Comparison of ENCODE assay signal across 12 mouse cellular contexts in the genomic region with DNA sequence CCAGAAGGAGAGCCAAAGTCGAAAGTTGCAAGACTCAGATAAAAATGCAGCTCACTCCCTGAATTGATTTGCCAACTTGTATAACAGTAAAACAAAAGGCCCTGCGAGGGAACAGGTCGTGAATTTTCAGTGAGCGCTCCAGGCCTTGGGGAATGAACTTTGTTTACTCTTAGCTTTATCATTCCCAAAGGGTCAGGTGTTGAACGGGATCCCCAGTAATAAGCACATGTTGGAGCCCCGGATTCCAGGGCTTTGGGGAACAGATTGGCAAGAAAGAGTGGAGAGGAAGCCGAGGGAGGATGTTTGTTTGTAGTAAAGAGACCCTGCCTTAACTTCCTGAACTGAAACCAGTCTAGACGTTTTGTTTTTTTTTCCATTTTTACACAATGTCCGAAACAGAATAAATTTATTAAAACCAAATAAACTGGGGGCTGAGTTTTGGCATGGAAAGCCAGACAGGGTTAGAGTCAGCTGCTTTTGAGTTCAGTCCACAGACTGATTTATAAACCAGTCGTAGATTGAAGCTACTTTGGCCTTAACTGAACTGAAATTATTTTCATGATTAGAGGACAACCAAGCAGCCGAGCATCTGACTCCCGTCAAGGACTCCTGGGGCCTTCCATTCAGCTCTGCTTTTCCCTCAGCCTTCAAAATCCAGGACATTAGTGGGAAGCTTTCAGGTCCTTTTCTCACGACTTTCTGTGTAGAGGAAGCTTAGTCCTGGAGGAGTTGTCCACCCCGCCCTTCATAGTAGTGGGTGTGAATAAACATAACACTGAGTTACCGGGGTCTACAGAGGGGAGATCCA. TPM values are rescaled to one million over a fixed set of nuclear protein-coding genes. Genes with fewer than 3 reads are reported as not detected.
DNase-seq lines count a peak whose midpoint lies in the region; ATAC-seq and TF ChIP-seq lines count a peak whose summit lies in the region.
"Had no signal": no experiment of that assay in that cellular context is flagged by ENCODE, and none has a peak within 500 bp of the region (broad histone marks: within the 10 kb centered on the region; RNA-seq: fewer than 3 reads in every experiment).

No protein-coding gene starts in this region.

- no peaks in the 10 kb centered on the region for H3K27me3 ChIP-seq in liver, adult 2 months (ENCODE audit: control insufficient read depth, insufficient read depth, low read length)
- no peaks in the 10 kb centered on the region for H3K27me3 ChIP-seq in liver, embryonic 12.5 days (replicated peaks)
- no peaks in the 10 kb centered on the region for H3K27me3 ChIP-seq in heart, embryonic 10.5 days (ENCODE audit: insufficient read depth, poor library complexity, severe bottlenecking)
- H3K27me3 ChIP-seq in kidney, embryonic 15.5 days, result no peaks in the 10 kb centered on the region
- no peaks in the 10 kb centered on the region for H3K27me3 ChIP-seq in small intestine, adult 2 months (ENCODE audit: control insufficient read depth, insufficient read depth, low read length)

- no peak overlapping the region for H3K4me2 ChIP-seq in liver, embryonic 12.5 days
- no peak overlapping the region for H3K4me2 ChIP-seq in kidney, embryonic 15.5 days

- 51% methylated on average over 15 of the region's 15 CpGs for WGBS in liver, adult 2 months
- 51% methylated on average over 15 of the region's 15 CpGs for WGBS in liver, embryonic 12.5 days (ENCODE audit: insufficient replicate concordance)
- WGBS in heart, embryonic 10.5 days, result 55% methylated on average over 15 of the region's 15 CpGs
- WGBS in kidney, embryonic 15.5 days, result 29% methylated on average over 15 of the region's 15 CpGs
- WGBS in small intestine, adult 2 months, result 36% methylated on average over 15 of the region's 15 CpGs

- TF ChIP-seq CTCF in liver, adult 2 months (IDR thresholded peaks at IDR 0.05; ENCODE audit: low read depth, low read length), result no peak
- TF ChIP-seq CTCF in small intestine, adult 2 months (IDR thresholded peaks at IDR 0.05; ENCODE audit: extremely low read depth, insufficient read length, insufficient replicate concordance, low read depth, low read length), result no peak

- ATAC-seq in liver, embryonic 12.5 days, result no peak
- peak; percentile 59 for ATAC-seq in kidney, embryonic 15.5 days (replicated peaks; ENCODE audit: low FRiP score)

- H3K9me3 ChIP-seq in liver, embryonic 12.5 days (replicated peaks), result no peaks in the 10 kb centered on the region
- H3K9me3 ChIP-seq in heart, embryonic 10.5 days, result no peaks in the 10 kb centered on the region
- H3K9me3 ChIP-seq in kidney, embryonic 15.5 days (replicated peaks), result no peaks in the 10 kb centered on the region

- no peaks in the 10 kb centered on the region for H3K79me2 ChIP-seq in liver, adult 2 months (ENCODE audit: control insufficient read depth, insufficient read depth, low read length)

- H3K4me3 ChIP-seq in liver, adult 2 months (ENCODE audit: insufficient read depth, low read depth, low read length), result no peak overlapping the region
- no peak overlapping the region for H3K4me3 ChIP-seq in liver, embryonic 12.5 days
- H3K4me3 ChIP-seq in heart, embryonic 10.5 days, result no peak overlapping the region
- no peak overlapping the region for H3K4me3 ChIP-seq in kidney, embryonic 15.5 days (replicated peaks)
- H3K4me3 ChIP-seq in small intestine, adult 2 months (ENCODE audit: low read depth, low read length), result no peak overlapping the region
- H3K4me3 ChIP-seq: erythroblast, embryonic 14.5 days had no signal

- H3K9ac ChIP-seq in liver, adult 2 months (ENCODE audit: low read depth, low read length), result no peak overlapping the region
- no peak overlapping the region for H3K9ac ChIP-seq in liver, embryonic 12.5 days
- no peak overlapping the region for H3K9ac ChIP-seq in kidney, embryonic 15.5 days

- no peak for DNase-seq in liver, adult 2 months (ENCODE audit: extremely low read depth, low read depth, low spot score)
- DNase-seq in heart, embryonic 10.5 days (ENCODE audit: low spot score), result no peak
- DNase-seq in frontal cortex, postnatal 36 days (ENCODE audit: low spot score in 2 of 2), result no peak
- no peak for DNase-seq in right cerebral cortex, postnatal 10 days (ENCODE audit: low spot score in 2 of 2)
- no peak for DNase-seq in cerebellum, postnatal 4 days (ENCODE audit: low spot score in 2 of 2)
- DNase-seq: right cerebral cortex, postnatal 14 days had no signal

- TF ChIP-seq POLR2A in liver, adult 2 months (IDR thresholded peaks at IDR 0.05; ENCODE audit: extremely low read depth, insufficient read depth, low read length), result no peak
- no peak for TF ChIP-seq POLR2A in small intestine, adult 2 months (IDR thresholded peaks at IDR 0.05; ENCODE audit: low read depth, low read length)

- H3K27ac ChIP-seq in liver, adult 2 months (replicated peaks; ENCODE audit: insufficient read depth, low read depth, low read length), result peak overlapping the region; percentile 63
- H3K27ac ChIP-seq in liver, embryonic 12.5 days, result no peak overlapping the region
- peak overlapping the region; percentile 62 for H3K27ac ChIP-seq in heart, embryonic 10.5 days
- peak overlapping the region; percentile 81 for H3K27ac ChIP-seq in kidney, embryonic 15.5 days
- peak overlapping the region; percentile 65 for H3K27ac ChIP-seq in small intestine, adult 2 months (ENCODE audit: insufficient read depth, low read depth, low read length)

- H3K36me3 ChIP-seq in liver, adult 2 months (ENCODE audit: control insufficient read depth, insufficient read depth, low read length), result no peaks in the 10 kb centered on the region
- H3K36me3 ChIP-seq in liver, embryonic 12.5 days, result no peaks in the 10 kb centered on the region
- no peaks in the 10 kb centered on the region for H3K36me3 ChIP-seq in heart, embryonic 10.5 days
- no peaks in the 10 kb centered on the region for H3K36me3 ChIP-seq in kidney, embryonic 15.5 days
- H3K36me3 ChIP-seq in small intestine, adult 2 months (ENCODE audit: control insufficient read depth, insufficient read depth, low read length), result no peaks in the 10 kb centered on the region

- H3K4me1 ChIP-seq in liver, adult 2 months (ENCODE audit: control insufficient read depth, insufficient read depth, low read length), result peaks cover 2% of the 10 kb centered on the region
- peaks cover 18% of the 10 kb centered on the region for H3K4me1 ChIP-seq in liver, embryonic 12.5 days
- H3K4me1 ChIP-seq in heart, embryonic 10.5 days, result peaks cover 30% of the 10 kb centered on the region
- peaks cover 41% of the 10 kb centered on the region for H3K4me1 ChIP-seq in kidney, embryonic 15.5 days
- no peaks in the 10 kb centered on the region for H3K4me1 ChIP-seq in small intestine, adult 2 months (ENCODE audit: control insufficient read depth, insufficient read depth, insufficient read length, low read length)

RNA-seq across cellular contexts. Expression of gene Mgp, which starts 19.1 kb away (rescaled TPM):
- 10.0 and 10.9 TPM in 2 replicates for total RNA-seq in liver, adult 2 months (2014; rRNA removed)
- 7.3 and 11.9 TPM in 2 replicates for polyA plus RNA-seq in liver, adult 2 months (2012; rRNA removed)
- polyA plus RNA-seq in liver, embryonic 12.5 days (2016; fragmentation: Nextera tagmentation; extraction: Ambion mirVana), result 4.3 and 7.4 TPM in 2 replicates
- polyA plus RNA-seq in heart, embryonic 10.5 days (2016; fragmentation: Nextera tagmentation; extraction: Ambion mirVana), result 10.7 and 12.2 TPM in 2 replicates
- 210 and 216 TPM in 2 replicates for polyA plus RNA-seq in kidney, embryonic 15.5 days (2015; fragmentation: Nextera tagmentation; extraction: Ambion mirVana)
- 76.2 and 91.8 TPM in 2 replicates for polyA plus RNA-seq in small intestine, adult 2 months (2012; rRNA removed)
- polyA plus RNA-seq: erythroblast, embryonic 14.5 days had no signal

RNA-seq across cellular contexts. Expression of gene Erp27, which starts 27.2 kb away (rescaled TPM):
- total RNA-seq in liver, adult 2 months (2014; rRNA removed), result 0.40 and 1.8 TPM in 2 replicates
- polyA plus RNA-seq in liver, adult 2 months (2012; rRNA removed), result 0.37 and 0.55 TPM in 2 replicates
- 0.27 and 0.43 TPM in 2 replicates for polyA plus RNA-seq in liver, embryonic 12.5 days (2016; fragmentation: Nextera tagmentation; extraction: Ambion mirVana)
- 0.55 and 0.73 TPM in 2 replicates for polyA plus RNA-seq in heart, embryonic 10.5 days (2016; fragmentation: Nextera tagmentation; extraction: Ambion mirVana)
- polyA plus RNA-seq in kidney, embryonic 15.5 days (2015; fragmentation: Nextera tagmentation; extraction: Ambion mirVana), result 0.23 and 0.38 TPM in 2 replicates
- 0.28 and 23.3 TPM in 2 replicates for polyA plus RNA-seq in small intestine, adult 2 months (2012; rRNA removed)
- total RNA-seq: gastrocnemius, postnatal 36 days had no signal
- polyA plus RNA-seq: erythroblast, embryonic 14.5 days had no signal

RNA-seq across cellular contexts. Expression of gene Pde6h, which starts 28.9 kb away (rescaled TPM):
- total RNA-seq in liver, adult 2 months (2014; rRNA removed), result under 0.01 and 0.07 TPM in 2 replicates
- polyA plus RNA-seq in liver, adult 2 months (2012; rRNA removed), result 0.05 TPM in 1 of 2 replicates, not detected in the other
- polyA plus RNA-seq in liver, embryonic 12.5 days (2016; fragmentation: Nextera tagmentation; extraction: Ambion mirVana), result not detected in 2 replicates
- not detected in 2 replicates for polyA plus RNA-seq in heart, embryonic 10.5 days (2016; fragmentation: Nextera tagmentation; extraction: Ambion mirVana)
- 0.26 and 0.40 TPM in 2 replicates for polyA plus RNA-seq in kidney, embryonic 15.5 days (2015; fragmentation: Nextera tagmentation; extraction: Ambion mirVana)
- 0.04 TPM in 1 of 2 replicates, not detected in the other for polyA plus RNA-seq in small intestine, adult 2 months (2012; rRNA removed)
- total RNA-seq: gastrocnemius, postnatal 36 days had no signal
- polyA plus RNA-seq: erythroblast, embryonic 14.5 days; liver, embryonic 16.5 days had no signal

RNA-seq across cellular contexts. Expression of gene Art4, which starts 37.2 kb away (rescaled TPM):
- total RNA-seq in liver, adult 2 months (2014; rRNA removed), result 1.8 and 1.9 TPM in 2 replicates
- 0.93 and 1.1 TPM in 2 replicates for polyA plus RNA-seq in liver, adult 2 months (2012; rRNA removed)
- 26.3 and 27.0 TPM in 2 replicates for polyA plus RNA-seq in liver, embryonic 12.5 days (2016; fragmentation: Nextera tagmentation; extraction: Ambion mirVana)
- polyA plus RNA-seq in heart, embryonic 10.5 days (2016; fragmentation: Nextera tagmentation; extraction: Ambion mirVana), result 12.8 and 15.8 TPM in 2 replicates
- 5.2 and 5.9 TPM in 2 replicates for polyA plus RNA-seq in kidney, embryonic 15.5 days (2015; fragmentation: Nextera tagmentation; extraction: Ambion mirVana)
- 0.04 and 0.11 TPM in 2 replicates for polyA plus RNA-seq in small intestine, adult 2 months (2012; rRNA removed)

RNA-seq across cellular contexts. Expression of gene Arhgdib, which starts 47.0 kb away (rescaled TPM):
- 5.3 and 7.7 TPM in 2 replicates for total RNA-seq in liver, adult 2 months (2014; rRNA removed)
- polyA plus RNA-seq in liver, adult 2 months (2012; rRNA removed), result 10.3 and 11.9 TPM in 2 replicates
- 120 and 122 TPM in 2 replicates for polyA plus RNA-seq in liver, embryonic 12.5 days (2016; fragmentation: Nextera tagmentation; extraction: Ambion mirVana)
- 105 and 111 TPM in 2 replicates for polyA plus RNA-seq in heart, embryonic 10.5 days (2016; fragmentation: Nextera tagmentation; extraction: Ambion mirVana)
- 62.1 and 63.8 TPM in 2 replicates for polyA plus RNA-seq in kidney, embryonic 15.5 days (2015; fragmentation: Nextera tagmentation; extraction: Ambion mirVana)
- polyA plus RNA-seq in small intestine, adult 2 months (2012; rRNA removed), result 11.2 and 22.6 TPM in 2 replicates
